Mouse (Mus musculus) left cerebral cortex, adult 11 months (tissue): ENCODE data around the gene B3gnt3.
"Not testable (repeated sequence)": the region's sequence is repeated elsewhere in the genome, so short reads cannot be mapped to it uniquely, and the experiment has no call there.

ENCODE experiments used
- DNase-seq: peaks from one replicate; pipeline ENCODE4 v3.0.0; 2022; ENCODE audit warnings: low spot score

The B3gnt3 gene

DNA sequence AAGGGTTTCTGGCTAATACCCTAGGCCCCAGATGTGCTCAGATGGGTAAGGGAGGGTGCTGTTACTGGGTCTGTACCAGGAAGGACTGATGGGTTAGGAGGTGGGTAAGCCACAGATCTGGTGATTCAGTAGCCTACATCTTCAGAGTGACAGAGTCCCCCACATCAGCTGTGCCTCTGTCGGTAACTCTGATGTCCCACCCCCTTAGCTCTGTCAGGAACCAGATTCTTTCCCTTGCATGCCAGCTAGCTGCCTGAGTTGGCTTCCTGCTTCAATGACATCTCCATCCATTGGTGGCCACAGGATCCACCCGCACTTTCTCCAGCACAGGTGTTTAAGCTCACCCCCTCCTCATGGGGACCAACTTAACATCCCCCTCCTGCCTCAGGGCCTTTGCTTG lies 10.0 kb upstream of the B3gnt3 start:
- DNase-seq = no peak

- peak; percentile 81 for DNase-seq
These were observed 8.3 kb upstream of the B3gnt3 start for GRCm38 (mm10) chr8:71709800-71710446.

- DNase-seq = no peak
These were observed 7.7 kb upstream of the B3gnt3 start for GRCm38 (mm10) chr8:71709134-71709799.

DNA sequence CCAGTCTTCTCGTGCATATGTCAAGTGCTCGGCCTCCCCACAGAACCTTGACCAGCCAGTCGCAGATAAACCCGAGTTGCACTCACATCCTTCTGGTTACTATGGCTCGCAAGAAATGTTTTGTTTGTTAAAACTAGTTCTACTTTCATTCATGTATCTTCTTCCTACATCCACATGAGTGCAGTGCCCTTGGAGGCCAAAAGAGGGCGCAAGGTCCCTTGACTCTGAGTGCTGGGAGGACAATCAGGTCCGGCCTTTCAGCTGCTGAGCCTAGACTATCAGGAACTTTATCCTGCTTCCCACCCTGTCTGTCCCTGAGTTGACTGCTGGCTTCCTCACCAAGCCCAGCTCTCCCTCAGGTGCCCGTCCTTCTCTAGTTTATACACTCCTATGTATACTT lies 6.3 kb upstream of the B3gnt3 start:
- no peak for DNase-seq

DNA sequence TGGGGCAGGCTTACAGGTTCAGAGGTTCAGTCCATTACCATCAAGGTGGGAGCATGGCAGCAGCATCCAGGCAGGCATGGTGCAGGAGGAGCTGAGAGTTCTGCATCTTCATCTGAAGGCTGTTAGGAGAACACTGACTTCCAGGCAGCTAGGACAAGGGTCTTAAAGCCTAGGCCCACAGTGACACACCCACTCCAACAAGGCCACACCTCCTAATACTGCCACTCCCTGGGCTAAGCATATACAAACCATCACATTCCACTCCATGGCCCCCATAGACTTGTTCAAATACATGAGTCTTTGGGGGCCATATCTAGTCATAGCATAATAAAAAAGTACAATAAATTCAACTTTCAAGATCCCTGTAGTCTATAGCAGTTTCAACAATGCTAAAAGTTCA lies 1.8 kb upstream of the B3gnt3 start:
- DNase-seq = not testable (repeated sequence)

- no peak for DNase-seq
These were observed 1.3 kb upstream of the B3gnt3 start for GRCm38 (mm10) chr8:71702923-71703322.

DNA sequence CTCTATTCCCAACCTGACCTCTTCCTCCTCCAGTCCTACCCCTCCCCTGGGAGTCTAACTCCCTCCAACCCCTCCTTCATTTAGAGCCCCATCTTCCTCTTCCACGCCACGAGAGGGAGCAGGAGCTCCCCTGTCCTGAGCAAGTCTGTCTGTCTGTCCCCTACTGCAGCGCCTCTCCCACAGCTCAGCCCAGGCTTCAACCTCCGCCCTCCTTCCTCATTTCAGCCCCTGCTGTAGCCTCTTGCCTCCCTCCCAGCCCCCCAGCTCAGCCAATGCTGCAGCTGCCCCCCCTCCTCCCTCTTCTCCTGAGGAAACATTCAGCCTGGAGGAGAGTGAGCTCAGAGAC lies 471 bp upstream of the B3gnt3 start:
- DNase-seq = no peak

- no peak for DNase-seq
These were observed 908 bp downstream of the B3gnt3 start for GRCm38 (mm10) chr8:71700493-71701269.

- DNase-seq = not testable (repeated sequence)
These were observed 6.1 kb downstream of the B3gnt3 start for GRCm38 (mm10) chr8:71695456-71695855.

DNA sequence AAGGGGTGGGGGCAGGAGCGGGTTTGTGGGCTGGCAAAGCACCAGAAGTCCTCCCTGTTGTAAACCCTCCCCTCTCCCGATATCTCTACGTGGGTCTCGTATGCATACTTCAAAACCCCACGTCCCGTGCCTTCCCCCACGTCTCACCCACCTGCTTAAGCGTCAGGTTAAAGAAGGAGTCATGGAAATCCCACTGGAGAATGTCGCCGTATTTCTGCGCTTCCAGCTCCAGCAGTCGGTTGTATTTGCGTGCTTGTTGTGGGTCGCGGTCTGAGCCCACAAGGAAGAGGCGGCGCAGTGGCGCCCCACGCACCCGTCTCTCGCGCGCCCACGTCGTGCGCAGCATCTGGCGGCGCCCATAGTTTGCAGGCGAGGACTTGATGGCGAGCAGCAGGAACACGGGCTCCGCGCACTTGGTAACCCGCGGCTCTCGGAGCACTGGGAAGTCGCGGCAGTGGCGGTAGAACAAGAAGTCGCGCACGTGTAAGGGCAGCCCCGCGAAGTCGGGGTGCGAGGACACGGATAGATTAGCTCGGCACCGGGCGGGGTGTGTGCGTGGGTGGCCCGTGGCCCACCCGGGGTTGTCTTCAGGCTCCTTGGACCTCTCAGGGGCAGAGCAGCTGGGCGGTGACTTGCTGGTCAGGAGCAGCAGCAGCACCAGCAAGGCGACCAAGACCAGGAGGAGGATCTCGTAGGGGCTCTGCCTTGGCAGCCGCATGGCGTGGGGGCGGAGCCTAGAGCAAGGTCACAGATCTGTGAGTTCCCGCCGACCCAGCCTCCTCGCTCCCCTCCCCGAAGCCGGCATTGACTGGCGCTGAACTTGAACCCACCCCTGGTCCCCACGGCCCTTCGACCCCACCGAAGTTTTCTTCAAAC lies 8.2 kb downstream of the B3gnt3 start:
- DNase-seq = no peak

DNA sequence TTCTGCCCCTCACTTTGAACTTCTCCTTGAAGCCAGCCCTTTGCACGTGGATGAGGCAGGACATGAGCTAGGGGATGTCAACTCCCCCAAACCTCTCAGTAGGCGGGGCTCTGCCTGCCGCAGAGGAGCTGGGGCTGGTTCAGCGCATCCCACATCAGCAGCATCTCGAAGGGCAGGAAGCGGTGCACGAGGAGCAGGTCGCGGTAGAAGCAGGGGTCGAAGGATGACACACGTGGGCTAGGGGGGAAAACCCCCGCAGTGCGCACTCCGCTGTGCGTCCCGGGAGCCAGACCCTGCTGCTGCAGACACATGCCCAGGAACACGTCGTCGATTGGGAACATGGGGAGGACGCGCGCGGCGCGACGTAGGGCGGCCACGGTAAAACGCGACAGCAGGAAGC lies 9.1 kb downstream of the B3gnt3 start:
- no peak for DNase-seq

DNA sequence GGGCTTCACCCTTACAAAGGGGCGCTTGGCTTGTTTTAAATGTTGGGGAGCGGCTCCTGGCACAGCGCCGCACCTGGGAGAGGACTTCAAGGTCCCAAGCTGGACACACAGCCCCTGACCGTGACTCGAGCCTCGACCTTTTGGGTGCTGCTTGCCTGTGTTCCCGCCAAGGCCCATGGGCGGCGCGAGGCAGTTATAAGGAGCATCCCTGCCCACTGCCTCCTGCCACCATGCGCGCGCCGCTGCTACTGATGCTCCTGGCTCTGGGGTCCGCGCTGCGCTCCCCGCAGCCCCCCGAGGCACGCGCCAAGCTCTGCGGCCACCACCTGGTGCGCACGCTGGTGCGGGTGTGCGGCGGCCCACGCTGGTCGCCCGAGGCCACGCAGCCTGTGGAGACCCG lies 12.6 kb downstream of the B3gnt3 start, which contains the start of gene Insl3:
Gene Insl3 (plus strand): TSS at position 187 of the 400 bp plus-strand sequence.
- no peak for DNase-seq

DNA sequence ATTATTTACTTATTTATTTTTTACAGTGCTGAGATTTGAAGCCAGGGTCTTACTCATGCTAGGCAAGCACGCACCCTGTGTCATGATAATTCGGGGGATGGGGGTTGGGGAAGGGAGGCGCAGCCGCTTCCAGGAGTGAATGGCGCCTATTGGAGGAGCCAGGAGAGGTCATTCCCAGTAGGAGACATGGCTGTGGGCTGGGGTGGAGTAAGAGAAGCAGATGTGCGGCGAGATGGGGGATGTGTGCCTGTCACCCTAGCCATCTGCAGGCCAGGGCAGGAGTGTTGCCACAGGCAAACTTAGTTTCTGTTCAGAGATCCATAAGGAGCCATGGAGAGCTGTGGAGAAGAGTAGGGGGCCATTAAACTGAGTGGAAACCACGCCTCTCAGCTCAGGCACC lies 14.0 kb downstream of the B3gnt3 start:
- DNase-seq = no peak

DNA sequence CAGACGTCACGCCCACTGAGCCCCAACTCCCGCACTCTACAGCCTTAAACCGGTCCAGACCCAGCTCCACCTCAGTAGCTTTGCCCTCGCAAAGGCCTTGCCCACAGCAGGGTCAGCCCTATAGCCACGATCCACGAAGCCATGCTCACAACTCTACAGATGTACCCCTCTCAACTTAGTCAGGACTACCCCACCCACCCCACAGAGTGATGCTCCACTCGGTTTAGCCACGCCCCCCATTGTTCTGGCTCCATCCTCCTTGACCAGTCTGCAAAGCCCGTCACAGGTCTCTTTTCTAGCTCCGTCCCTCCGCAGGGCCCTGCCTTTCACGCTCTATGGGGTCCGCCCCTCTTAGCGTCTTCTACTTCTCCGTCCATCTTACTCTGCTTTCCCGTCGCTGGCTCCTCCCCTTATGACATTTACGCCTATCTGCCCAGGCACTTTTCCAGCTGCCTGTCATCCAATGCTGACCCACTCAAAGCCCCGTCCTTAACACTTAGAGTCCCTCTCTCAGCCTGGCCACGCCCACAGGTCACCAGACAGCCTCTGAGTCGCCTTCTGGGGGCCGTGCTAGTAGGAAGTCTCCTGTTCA lies 15.3 kb downstream of the B3gnt3 start:
- DNase-seq = no peak

DNA sequence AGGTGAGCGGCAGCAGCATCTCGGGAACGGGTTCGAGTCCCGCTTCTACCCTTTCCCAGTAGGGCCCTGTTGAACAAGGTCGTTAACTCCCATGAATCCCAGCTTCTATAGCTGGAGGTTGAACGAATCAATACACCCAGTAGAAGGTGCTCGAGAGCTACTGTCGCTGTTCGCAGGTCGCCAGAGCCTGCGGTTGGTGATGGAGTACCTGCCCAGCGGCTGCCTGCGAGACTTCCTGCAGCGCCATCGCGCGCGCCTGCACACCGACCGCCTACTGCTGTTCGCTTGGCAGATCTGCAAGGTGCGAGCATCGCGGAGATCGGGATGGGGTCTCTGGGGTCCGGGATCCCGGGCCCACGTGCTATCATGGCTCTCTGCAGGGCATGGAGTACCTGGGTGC lies 16.0 kb downstream of the B3gnt3 start:
- DNase-seq = no peak

DNA sequence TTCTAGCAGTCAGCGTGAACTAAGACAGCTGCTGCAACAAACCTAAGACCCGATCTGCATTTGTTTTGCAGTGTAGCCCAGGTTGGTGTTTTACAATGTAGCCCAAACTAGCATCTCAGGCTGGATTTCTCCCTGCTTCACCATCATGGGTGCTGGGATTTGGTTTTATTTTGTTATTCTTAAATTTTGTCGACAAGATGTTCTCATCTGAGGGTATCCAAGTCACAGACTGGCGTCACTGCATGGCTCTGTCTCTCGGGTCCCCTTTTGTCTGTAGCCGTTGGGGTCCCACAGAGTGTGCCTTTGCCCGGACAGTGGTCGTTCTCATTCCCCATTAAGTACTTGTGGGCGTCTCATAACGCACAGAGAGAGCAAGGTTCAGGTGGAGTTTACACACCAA lies 16.9 kb downstream of the B3gnt3 start:
- DNase-seq = no peak

DNA sequence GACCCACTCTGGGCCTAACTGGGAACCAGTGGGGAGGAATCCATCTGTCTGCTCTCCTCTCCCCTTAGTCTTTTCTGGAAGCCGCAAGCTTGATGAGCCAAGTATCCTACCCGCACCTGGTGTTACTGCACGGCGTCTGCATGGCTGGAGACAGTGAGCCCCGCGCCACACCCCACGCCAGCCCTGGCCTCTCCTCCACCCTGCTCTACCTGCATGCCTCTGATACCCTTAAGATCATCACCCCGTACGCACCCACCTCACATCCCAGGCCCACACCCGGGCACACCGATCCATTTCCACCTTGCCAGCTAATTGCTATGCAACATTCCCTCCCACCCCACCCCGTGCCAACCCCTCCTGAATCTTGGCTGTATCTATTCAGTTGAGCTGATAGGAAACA lies 18.8 kb downstream of the B3gnt3 start:
- DNase-seq = no peak

- DNase-seq = no peak
These were observed 20.1 kb downstream of the B3gnt3 start for GRCm38 (mm10) chr8:71681369-71681915.

DNA sequence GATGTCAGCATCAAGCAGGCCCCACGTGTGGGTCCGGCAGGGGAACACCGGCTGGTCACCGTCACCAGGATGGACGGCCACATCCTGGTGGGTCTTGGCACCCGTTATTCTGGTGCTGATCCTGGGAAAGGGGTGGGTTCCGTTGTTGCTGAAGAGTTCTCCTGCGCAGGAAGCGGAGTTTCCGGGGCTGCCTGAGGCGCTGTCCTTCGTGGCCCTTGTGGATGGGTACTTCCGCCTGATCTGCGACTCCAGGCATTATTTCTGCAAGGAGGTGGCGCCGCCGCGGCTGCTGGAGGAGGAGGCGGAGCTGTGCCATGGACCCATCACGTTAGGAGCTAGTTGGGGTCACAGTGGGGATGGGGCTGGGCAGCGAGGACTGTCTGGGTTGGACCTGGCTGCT lies 21.1 kb downstream of the B3gnt3 start:
- DNase-seq = no peak

DNA sequence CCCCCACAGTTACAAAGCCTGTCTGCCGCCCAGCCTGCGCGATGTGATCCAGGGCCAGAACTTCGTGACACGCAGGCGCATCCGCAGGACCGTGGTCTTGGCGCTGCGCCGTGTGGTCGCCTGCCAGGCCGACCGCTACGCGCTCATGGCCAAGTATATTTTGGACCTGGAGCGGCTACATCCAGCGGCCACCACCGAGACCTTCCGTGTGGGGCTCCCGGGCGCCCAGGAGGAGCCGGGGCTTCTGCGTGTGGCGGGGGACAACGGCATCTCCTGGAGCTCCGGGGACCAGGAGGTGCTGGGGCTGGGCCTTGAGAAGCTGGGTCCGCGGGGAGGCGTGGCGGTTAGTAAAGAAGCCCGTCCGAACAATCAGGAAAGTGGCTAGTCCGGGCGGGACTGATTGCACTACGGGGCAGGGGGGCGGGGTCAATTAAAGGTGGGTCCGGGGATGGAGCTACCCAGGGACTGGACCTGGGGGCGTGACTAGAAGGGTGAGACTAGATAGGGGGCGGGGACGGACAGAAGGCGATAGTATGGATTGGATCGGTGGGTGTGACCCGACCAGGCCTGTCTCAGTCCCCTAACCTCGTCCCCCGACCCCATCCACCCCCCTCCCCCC lies 21.9 kb downstream of the B3gnt3 start:
- DNase-seq = no peak

GRCm38 (mm10) chr8:71679116-71679515 lies 22.5 kb downstream of the B3gnt3 start:
- DNase-seq = no peak
